Mouse (Mus musculus) heart, adult 2 months (tissue): ENCODE measurements at regions not wholly inside any gene's neighbourhood (a gene's known extent, or its start where the extent isn't known, plus 50 kb on each side); places are given as distances from the start of the nearest gene placed in this dataset.
A peak's percentile ranks its signal among the peaks of the same experiment; 100 is the strongest.

ENCODE experiments used
- CTCF ChIP-seq: fragments of 200-600 bp; IDR thresholded peaks from 2 replicates; pipeline ENCODE4 v1.8.1; 2022; ENCODE audit warnings: antibody characterized with exemption, mild to moderate bottlenecking, moderate library complexity
- EP300 ChIP-seq: fragments of 200-500 bp; IDR thresholded peaks from 2 replicates; pipeline ENCODE4 v1.6.1; 2011; ENCODE audit warnings: low read depth, low read length, control low read depth; ENCODE audit not compliant: insufficient read depth
- POLR2A ChIP-seq: fragments of 200-500 bp; IDR thresholded peaks from 2 replicates; pipeline ENCODE4 v1.6.1; 2011; ENCODE audit warnings: mild to moderate bottlenecking, low read depth, low read length, control low read depth; ENCODE audit not compliant: insufficient read depth

- TF ChIP-seq POLR2A (no peak; the same call in 1 of the 2 replicates), CTCF (peak; percentile 54), EP300 (peak; percentile 98)
These were observed 69.2 kb downstream of the Gm33543 start for GRCm38 (mm10) chr10:95773425-95773980.
